Mouse (Mus musculus): ENCODE measurements around the gene Htra2.

- TF ChIP-seq CTCF (IDR thresholded peaks at IDR 0.05; ENCODE audit: low read depth) (no peak), EP300 (optimal IDR thresholded peaks at IDR 0.05) (no peak)
Measured at GRCm38 (mm10) chr6:83098411-83098810, 43.3 kb upstream of the Htra2 start.
